Mouse (Mus musculus): ENCODE results near the gene Rffl. TPM values are rescaled to one million over a fixed set of nuclear protein-coding genes. Genes with fewer than 3 reads are reported as not detected.

The Rffl gene
- total RNA-seq, 2 experiments from 2014 or later, result 6.5 to 10.1 TPM

DNA sequence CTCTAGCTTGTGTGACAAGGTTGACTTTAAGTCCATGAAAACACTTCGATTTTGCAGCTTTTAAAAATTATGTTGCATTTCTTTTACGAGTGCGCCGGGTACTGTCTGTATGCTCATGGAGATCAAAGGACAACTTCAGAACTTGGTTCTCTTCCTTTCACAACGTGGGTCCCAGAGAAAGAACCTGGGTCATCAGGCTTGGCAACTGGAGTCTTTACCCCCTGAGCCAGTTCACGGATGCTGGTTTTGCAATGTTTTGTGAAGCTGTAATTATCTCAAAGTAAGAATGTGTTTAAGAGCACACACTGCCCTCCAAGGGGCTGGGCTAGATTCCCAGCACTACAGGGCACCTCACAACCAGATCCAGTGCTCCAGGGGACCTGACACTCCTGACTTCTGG is 16.9 kb downstream of the Rffl start:
- no peak overlapping the region for H3K4me3 ChIP-seq
- no peak for DNase-seq
- no peak overlapping the region for H3K27ac ChIP-seq
- TF ChIP-seq CTCF (IDR thresholded peaks at IDR 0.05), result no peak
- intact Hi-C loops (cut with DNase I), result no loop called here

DNA sequence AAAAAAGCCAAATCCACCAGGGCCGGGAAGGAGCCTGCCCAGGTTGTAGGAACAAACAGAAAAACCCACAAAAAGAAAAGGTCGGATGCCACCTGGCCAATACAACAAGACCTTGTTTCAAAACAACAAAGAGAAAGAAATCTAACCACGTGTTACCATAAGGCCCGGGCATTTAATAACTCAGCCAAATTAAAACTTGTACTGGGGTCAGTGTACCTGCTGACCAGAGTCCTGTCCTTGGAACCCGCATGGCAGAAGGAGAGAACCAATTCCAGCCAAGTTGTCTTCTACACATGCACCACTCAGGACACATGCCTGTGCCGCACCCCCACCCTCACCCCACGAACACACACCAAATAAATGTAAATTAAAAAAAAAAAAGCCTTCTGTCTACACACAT is 18.1 kb downstream of the Rffl start:
- no peak for DNase-seq
- Histone ChIP-seq H3K27ac (no peak overlapping the region), H3K4me3 (no peak overlapping the region)
- intact Hi-C loops (cut with DNase I), result no loop called here
- no peak for TF ChIP-seq CTCF (IDR thresholded peaks at IDR 0.05)

DNA sequence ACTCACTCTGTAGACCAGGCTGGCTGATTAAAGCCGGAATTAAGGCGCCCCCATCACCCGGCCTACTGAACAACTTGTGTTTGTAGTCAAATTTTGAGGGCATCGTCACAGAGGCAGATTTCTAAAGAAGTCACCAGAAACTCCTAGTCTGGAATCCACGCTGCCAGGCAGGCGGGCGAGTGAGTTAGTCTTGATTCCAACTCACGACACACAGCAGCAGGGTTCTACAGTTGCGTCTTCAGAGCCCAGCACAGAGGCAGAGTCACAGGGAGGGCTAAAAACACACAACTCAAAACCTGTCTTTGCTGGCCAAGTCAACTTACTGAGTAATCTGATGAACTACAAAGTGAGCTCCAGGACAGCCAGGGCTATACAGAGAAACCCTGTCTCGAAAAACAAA is 18.5 kb downstream of the Rffl start:
- DNase-seq, result no peak
- TF ChIP-seq CTCF (IDR thresholded peaks at IDR 0.05), result no peak
- no peak overlapping the region for H3K27ac ChIP-seq
- intact Hi-C loops (cut with DNase I), result no loop called here
- H3K4me3 ChIP-seq, result no peak overlapping the region

DNA sequence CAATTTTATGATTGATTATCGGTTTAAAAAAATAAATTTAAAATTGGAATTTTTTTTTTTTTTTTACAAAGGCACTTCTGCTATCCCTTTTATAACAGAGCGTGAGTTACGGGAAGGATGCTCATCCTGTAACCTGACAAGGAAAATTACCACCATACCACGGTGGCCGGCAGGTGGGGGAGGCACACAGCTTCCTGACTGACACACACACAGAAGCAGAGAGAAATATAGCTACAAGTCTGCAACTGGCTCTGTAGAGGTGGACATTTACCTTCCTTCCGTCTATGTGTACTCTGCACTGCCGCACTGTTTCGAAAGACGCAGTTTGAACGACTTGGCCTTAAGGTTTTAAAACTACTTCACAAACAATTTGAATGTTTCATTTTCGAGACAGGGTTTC is 18.9 kb downstream of the Rffl start:
- TF ChIP-seq CTCF (IDR thresholded peaks at IDR 0.05), result no peak
- intact Hi-C loops (cut with DNase I), result no loop called here
- no peak overlapping the region for H3K4me3 ChIP-seq

DNA sequence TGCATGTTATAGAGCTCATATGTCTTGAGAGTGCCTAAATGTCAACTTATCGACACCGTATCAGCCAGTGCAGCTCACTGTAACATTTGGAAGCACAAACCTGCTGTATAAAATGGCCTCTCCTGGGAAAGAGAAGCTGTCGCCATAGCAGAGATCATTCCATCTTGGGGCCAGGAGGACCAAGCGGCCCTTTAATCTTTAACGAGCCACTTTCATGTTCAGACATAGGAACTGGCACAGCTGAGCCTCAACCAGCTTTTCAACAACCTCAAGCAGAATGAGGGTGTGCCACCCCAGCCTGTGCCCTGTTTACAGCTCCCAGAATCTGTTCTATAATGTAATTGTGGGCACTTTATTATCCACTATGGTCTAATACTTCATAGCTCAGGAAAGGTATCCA is 20.8 kb downstream of the Rffl start:
- no peak for DNase-seq
- TF ChIP-seq CTCF (IDR thresholded peaks at IDR 0.05), result no peak
- Histone ChIP-seq H3K27ac (no peak overlapping the region), H3K4me3 (no peak overlapping the region)
- intact Hi-C loops (cut with DNase I), result no loop called here

More for the DNA sequence above, 18.9 kb downstream of the Rffl start:
- DNase-seq, result no peak
- no peak overlapping the region for H3K27ac ChIP-seq

DNA sequence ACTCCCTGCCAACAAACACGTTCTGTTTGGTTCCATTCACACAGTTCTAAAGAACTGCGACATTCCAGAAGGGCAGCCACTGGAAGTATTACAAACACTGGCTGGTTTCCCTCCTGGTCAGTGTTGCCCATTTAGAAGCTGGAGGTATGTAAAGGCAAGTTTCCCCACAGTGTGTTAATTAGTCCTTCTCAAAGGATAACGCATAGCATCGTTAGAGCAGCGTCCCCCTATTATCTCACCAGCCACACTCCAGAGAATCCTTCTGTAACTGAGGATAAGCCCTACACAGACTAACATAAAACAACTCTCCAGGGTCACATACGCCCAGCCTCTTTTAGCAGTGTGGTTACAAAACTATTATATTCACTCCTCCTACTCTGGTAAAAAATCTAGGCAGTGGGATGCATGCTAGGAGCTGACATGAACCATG is 23.4 kb downstream of the Rffl start:
- no peak for TF ChIP-seq CTCF (IDR thresholded peaks at IDR 0.05)
- peak overlapping the region; percentile 6; the same call in 1 of the 2 replicates for H3K27ac ChIP-seq
- intact Hi-C loops (cut with DNase I), result no loop called here

DNA sequence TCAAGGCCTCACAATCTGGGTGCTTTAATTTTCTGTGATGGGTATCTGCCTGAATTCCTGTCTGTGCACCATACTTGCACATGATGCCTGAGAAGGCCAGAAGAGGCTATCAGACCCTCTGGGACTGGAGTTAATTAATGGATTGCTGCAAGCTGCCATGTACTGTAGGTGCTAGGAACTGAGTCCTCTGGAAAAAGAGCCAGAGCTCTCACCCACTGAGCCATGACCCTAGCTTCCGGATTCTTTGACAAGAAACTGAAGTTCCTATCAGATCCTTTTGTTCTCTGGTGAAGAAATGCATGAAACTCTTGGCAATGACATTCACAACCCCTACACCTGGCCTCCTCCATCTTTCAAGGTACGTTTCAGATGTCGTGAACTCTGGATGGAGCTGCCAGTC is 24.1 kb downstream of the Rffl start:
- no peak overlapping the region for H3K4me3 ChIP-seq

More for the DNA sequence above, 23.4 kb downstream of the Rffl start:
- H3K4me3 ChIP-seq, result no peak overlapping the region
- no peak for DNase-seq

DNA sequence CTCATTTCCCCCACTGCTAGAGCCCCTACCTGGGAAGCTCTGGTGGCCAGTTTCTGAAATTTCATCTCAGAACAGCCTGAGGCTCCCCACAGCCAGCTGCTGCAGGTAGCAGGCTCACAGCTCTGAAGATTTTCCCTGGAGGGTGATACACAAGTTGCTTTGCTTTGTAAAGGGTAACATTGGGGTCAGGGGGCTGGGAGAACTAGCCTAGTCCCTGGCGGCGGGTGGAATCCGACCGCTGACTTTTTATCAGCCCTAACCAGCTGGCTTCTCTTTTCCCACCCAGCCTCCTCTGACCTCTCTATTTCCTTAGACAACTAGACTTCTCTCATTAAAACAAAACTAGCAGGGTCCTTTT is 25.0 kb downstream of the Rffl start:
- intact Hi-C loops (cut with DNase I), result no loop called here
- no peak for DNase-seq
- H3K27ac ChIP-seq, result peak overlapping the region; percentile 92
- H3K4me3 ChIP-seq, result peak overlapping the region; percentile 74
- no peak for TF ChIP-seq CTCF (IDR thresholded peaks at IDR 0.05)

More for the DNA sequence above, 24.1 kb downstream of the Rffl start:
- TF ChIP-seq CTCF (IDR thresholded peaks at IDR 0.05), result no peak
- intact Hi-C loops (cut with DNase I), result no loop called here
- no peak for DNase-seq
- no peak overlapping the region for H3K27ac ChIP-seq

DNA sequence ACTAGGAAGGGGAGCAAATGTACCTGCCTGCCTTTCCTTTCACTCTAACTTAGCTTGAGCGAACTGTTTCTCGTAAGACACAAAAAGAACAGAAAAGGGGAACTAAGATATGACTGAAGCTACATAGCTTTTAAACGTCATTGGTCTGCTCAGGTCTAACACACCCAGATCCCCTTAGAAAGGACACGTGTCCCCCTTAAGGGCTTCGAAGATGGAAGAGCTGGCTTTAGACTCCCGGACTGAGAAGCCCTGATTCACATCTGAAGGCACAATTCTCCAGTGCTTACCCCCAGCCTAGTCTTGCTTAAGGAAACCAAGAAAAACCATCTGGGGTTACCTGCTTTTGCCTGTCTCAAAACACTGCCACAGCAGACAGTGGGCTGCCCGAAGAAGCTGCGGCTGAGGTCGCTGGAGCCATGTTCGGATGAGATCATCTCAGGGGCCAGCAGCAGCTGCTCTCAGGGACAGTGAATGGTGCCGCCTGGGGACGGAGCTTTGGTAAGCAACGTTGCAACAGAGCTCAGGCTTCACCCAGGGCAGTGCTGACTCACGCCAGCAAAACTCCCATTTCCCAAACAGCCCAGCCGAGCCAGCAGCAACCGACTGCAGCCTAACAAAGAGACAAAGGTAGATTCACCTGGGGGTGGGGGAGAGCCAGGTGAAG is 25.5 kb downstream of the Rffl start:
- peak overlapping the region; percentile 74 for H3K4me3 ChIP-seq
- DNase-seq, result peak; percentile 88
- TF ChIP-seq CTCF (IDR thresholded peaks at IDR 0.05), result peak; percentile 44
- intact Hi-C loops (cut with DNase I), result loop anchor here (1.0 kb wide), 1 partner anchor 26 kb away; the partner anchor contains the start of gene Rffl
- peak overlapping the region; percentile 92 for H3K27ac ChIP-seq

DNA sequence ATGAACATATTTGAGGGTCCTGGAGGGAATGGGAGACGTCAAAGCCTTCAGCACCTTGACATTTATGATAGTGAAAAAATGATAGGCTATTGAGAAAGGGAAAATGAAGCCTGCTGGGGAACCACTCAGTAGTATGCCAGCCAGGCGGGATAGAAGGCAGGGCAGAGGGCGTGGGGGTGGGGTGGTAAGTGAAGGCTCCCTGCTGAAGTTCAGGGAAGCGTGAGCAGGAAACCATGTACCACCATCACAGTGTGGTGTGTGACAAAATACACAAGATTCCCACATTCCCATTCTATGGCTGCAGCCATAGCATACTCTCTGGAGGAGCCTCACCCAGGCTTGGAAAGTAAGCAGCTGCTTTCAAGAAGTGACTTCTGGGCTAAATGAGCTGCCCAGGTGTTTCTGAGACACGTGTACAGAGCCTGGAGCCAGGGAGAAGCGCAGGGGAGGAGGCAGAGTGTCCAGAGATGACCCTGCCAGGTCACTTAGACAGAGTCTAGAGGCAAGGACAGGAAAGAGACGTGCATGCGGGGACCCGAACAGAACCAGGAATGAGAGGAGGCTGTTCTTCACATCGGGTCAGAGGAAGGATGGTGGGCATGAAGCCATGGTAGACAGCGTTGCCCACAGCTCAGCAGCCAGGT is 26.1 kb downstream of the Rffl start:
- peak; percentile 51 for DNase-seq
- TF ChIP-seq CTCF (IDR thresholded peaks at IDR 0.05), result no peak
- peak overlapping the region; percentile 92 for H3K27ac ChIP-seq
- peak overlapping the region; percentile 74 for H3K4me3 ChIP-seq
- intact Hi-C loops (cut with DNase I), result loop anchor here (1.0 kb wide), 1 partner anchor 26 kb away; the partner anchor contains the start of gene Rffl

DNA sequence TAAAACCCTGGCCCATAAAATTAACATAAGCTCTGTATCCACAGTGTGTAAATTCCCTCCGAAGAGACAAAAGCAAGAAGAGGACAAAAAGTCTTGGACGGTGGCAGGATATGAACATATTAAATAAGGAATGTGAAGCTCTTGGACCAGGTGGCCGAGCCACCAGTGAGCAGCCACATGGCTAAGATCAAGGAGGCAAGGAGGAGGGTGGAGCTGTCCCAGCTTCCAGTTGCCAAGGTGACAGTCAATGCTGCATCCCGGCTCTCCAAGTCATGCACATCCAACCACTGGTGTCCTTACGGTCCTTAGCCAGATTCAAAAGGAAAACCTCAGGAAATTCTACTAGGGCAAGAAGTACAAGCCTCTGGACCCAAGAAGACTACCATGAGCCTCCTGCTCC is 32.5 kb downstream of the Rffl start:
- DNase-seq, result no peak
- intact Hi-C loops (cut with DNase I), result no loop called here
- TF ChIP-seq CTCF (IDR thresholded peaks at IDR 0.05), result no peak
- peak overlapping the region; percentile 41 for H3K27ac ChIP-seq
- no peak overlapping the region for H3K4me3 ChIP-seq

DNA sequence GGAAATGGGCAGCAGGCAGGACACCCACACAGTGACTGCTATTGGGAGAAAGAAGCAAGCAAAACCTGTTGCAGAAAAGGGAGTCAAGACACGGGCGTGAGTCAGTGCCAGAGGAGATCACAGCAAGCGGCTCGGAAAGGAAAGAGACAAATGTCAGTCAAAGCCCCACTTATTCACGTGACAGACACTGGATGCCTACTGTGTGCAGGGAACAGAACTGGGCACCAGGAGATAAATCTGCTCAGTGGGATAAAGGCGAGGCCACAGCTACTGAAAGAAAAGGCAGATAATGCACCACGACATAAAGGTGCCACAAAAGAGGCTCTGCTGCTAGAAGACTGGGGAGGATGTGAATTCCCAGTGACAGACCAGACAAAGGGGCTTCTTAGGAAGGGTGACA is 33.2 kb downstream of the Rffl start:
- no peak for DNase-seq
- Histone ChIP-seq H3K27ac (peak overlapping the region; percentile 41), H3K4me3 (no peak overlapping the region)
- no peak for TF ChIP-seq CTCF (IDR thresholded peaks at IDR 0.05)
- intact Hi-C loops (cut with DNase I), result no loop called here

DNA sequence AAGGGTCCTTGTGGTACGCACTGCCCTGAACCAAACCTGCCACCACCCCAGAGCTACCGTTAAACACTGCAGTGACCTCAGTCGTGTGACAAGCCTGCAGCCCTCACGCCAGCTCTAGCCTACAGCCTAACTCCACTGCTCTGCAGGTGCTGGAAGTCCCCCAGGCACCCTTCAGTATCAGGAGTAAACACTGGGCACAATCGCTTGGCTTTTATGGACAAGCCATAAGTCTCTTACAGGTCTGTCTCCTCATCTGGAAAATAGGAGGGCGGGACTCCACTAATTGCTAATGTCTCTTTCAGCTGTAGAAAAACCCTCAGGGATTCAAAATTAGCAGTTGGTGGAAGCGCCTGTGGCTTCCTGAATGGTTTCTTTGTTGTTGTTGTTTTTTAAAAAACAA is 33.8 kb downstream of the Rffl start:
- intact Hi-C loops (cut with DNase I), result no loop called here

More for the DNA sequence above, 33.8 kb downstream of the Rffl start:
- no peak overlapping the region for H3K4me3 ChIP-seq
- no peak for TF ChIP-seq CTCF (IDR thresholded peaks at IDR 0.05)
- no peak for DNase-seq
- H3K27ac ChIP-seq, result peak overlapping the region; percentile 68
